Mouse (Mus musculus) liver, embryonic 15.5 days (tissue): ENCODE results near the gene Sdc1. TPM values are rescaled to one million over a fixed set of nuclear protein-coding genes. Genes with fewer than 3 reads are reported as not detected.

Source experiments
- ATAC-seq: fragments of 200-750 bp; cut with Nextera tagmentation; 2 replicates; pipeline ENCODE4 v1.8.0; 2017; ENCODE audit warnings: moderate number of reproducible peaks, mild to moderate bottlenecking, moderate library complexity; ENCODE audit not compliant: insufficient read depth
- H3K27ac ChIP-seq: fragments of 300-500 bp; sonication (generic); replicated peaks from 2 replicates; pipeline ENCODE4 v1.5.1; 2015; ENCODE audit warnings: mild to moderate bottlenecking, inconsistent platforms
- H3K27me3 ChIP-seq: fragments of 300-500 bp; sonication (generic); 2 replicates; pipeline ENCODE4 v1.6.1; 2015; ENCODE audit warnings: mild to moderate bottlenecking, inconsistent platforms
- H3K36me3 ChIP-seq: fragments of 300-500 bp; sonication (generic); replicated peaks from 2 replicates; pipeline ENCODE4 v1.6.1; 2015; ENCODE audit warnings: moderate library complexity, mild to moderate bottlenecking, inconsistent platforms
- H3K4me1 ChIP-seq: fragments of 300-500 bp; sonication (generic); replicated peaks from 2 replicates; pipeline ENCODE4 v1.6.1; 2015; ENCODE audit warnings: inconsistent platforms
- H3K4me2 ChIP-seq: fragments of 300-500 bp; sonication (generic); 2 replicates; pipeline ENCODE4 v1.6.1; 2015; ENCODE audit warnings: moderate library complexity, mild to moderate bottlenecking, inconsistent platforms
- H3K4me3 ChIP-seq: fragments of 300-500 bp; sonication (generic); replicated peaks from 2 replicates; pipeline ENCODE4 v1.5.1; 2015; ENCODE audit warnings: mild to moderate bottlenecking, inconsistent platforms
- H3K9ac ChIP-seq: fragments of 300-500 bp; sonication (generic); 2 replicates; pipeline ENCODE4 v1.6.1; 2015; ENCODE audit warnings: moderate library complexity, mild to moderate bottlenecking, inconsistent platforms
- H3K9me3 ChIP-seq: fragments of 300-500 bp; sonication (generic); replicated peaks from 2 replicates; pipeline ENCODE4 v1.6.1; 2016; ENCODE audit warnings: inconsistent platforms
- WGBS: fragments of 180-500 bp; shearing (Covaris S2); methylation state at CpG from one replicate; pipeline ENCODE4 v1.1.7; 2015; ENCODE audit warnings: mixed read lengths; ENCODE audit not compliant: insufficient replicate concordance; 5-methylcytosine and 5-hydroxymethylcytosine counted together
- polyA plus RNA-seq: library from polyadenylated mRNA; unstranded; fragments of >200 nt; fragmentation: Nextera tagmentation; extraction: Ambion mirVana; gene quantifications from 2 replicates; pipeline ENCODE4 v1.2.1, GENCODE M21; 2015

Sdc1 gene
- polyA plus RNA-seq, 1 experiment from 2014 or later, result 23.3 TPM

- 58% methylated on average over 3 of the region's 3 CpGs for WGBS
- Histone ChIP-seq H3K9me3 (no peaks in the 10 kb centered on the region), H3K4me2 (no peak overlapping the region), H3K4me3 (no peak overlapping the region), H3K27ac (no peak overlapping the region), H3K4me1 (peaks cover 53% of the 10 kb centered on the region), H3K9ac (no peak overlapping the region), H3K36me3 (no peaks in the 10 kb centered on the region), H3K27me3 (no peaks in the 10 kb centered on the region)
- no peak for ATAC-seq
Observed at GRCm38 (mm10) chr12:8782565-8782964, 11.4 kb downstream of the Sdc1 start.

- H3K4me3 ChIP-seq, result no peak overlapping the region
- WGBS, result 63% methylated on average over 9 of the region's 9 CpGs
- no peak overlapping the region for H3K9ac ChIP-seq
- ATAC-seq, result no peak
- H3K4me1 ChIP-seq, result peaks cover 47% of the 10 kb centered on the region
- H3K9me3 ChIP-seq, result no peaks in the 10 kb centered on the region
- no peaks in the 10 kb centered on the region for H3K27me3 ChIP-seq
- no peak overlapping the region for H3K27ac ChIP-seq
- H3K4me2 ChIP-seq, result no peak overlapping the region
- H3K36me3 ChIP-seq, result no peaks in the 10 kb centered on the region
Observed at GRCm38 (mm10) chr12:8784189-8784588, 13.1 kb downstream of the Sdc1 start.

- Histone ChIP-seq H3K27ac (no peak overlapping the region), H3K4me1 (peaks cover 33% of the 10 kb centered on the region), H3K9ac (no peak overlapping the region), H3K4me2 (no peak overlapping the region), H3K27me3 (no peaks in the 10 kb centered on the region), H3K36me3 (peaks cover 11% of the 10 kb centered on the region), H3K9me3 (no peaks in the 10 kb centered on the region), H3K4me3 (no peak overlapping the region)
- ATAC-seq, result no peak
- 60% methylated on average over 5 of the region's 5 CpGs for whole genome bisulfite sequencing
Observed at GRCm38 (mm10) chr12:8786476-8786875, 15.4 kb downstream of the Sdc1 start.

- Histone ChIP-seq H3K4me3 (no peak overlapping the region), H3K9ac (no peak overlapping the region), H3K27ac (no peak overlapping the region), H3K36me3 (peaks cover 11% of the 10 kb centered on the region), H3K4me2 (no peak overlapping the region), H3K27me3 (no peaks in the 10 kb centered on the region), H3K9me3 (no peaks in the 10 kb centered on the region), H3K4me1 (peaks cover 26% of the 10 kb centered on the region)
- no peak for ATAC-seq
- 63% methylated on average over 12 of the region's 12 CpGs for WGBS
Observed at GRCm38 (mm10) chr12:8786984-8787730, 16.0 kb downstream of the Sdc1 start.

- Histone ChIP-seq H3K4me3 (no peak overlapping the region), H3K36me3 (peaks cover 11% of the 10 kb centered on the region), H3K4me1 (peaks cover 20% of the 10 kb centered on the region), H3K27ac (no peak overlapping the region), H3K9me3 (no peaks in the 10 kb centered on the region), H3K9ac (no peak overlapping the region), H3K4me2 (no peak overlapping the region), H3K27me3 (no peaks in the 10 kb centered on the region)
- WGBS, result 67% methylated on average over 3 of the region's 3 CpGs
- no peak for ATAC-seq
Observed at GRCm38 (mm10) chr12:8788469-8788868, 17.3 kb downstream of the Sdc1 start.

GRCm38 (mm10) chr12:8790615-8791014 lies 19.5 kb downstream of the Sdc1 start:
- no peak for ATAC-seq
- Histone ChIP-seq H3K9me3 (no peaks in the 10 kb centered on the region), H3K4me1 (peaks cover 17% of the 10 kb centered on the region; the same call in 1 of the 2 replicates), H3K9ac (no peak overlapping the region), H3K27ac (no peak overlapping the region), H3K4me3 (no peak overlapping the region), H3K4me2 (no peak overlapping the region), H3K36me3 (peaks cover 11% of the 10 kb centered on the region), H3K27me3 (no peaks in the 10 kb centered on the region)
- 78% methylated on average over 12 of the region's 12 CpGs for WGBS

GRCm38 (mm10) chr12:8793410-8794051 lies 22.4 kb downstream of the Sdc1 start:
- WGBS, result 50% methylated on average over 2 of the region's 2 CpGs
- H3K9me3 ChIP-seq, result no peaks in the 10 kb centered on the region
- ATAC-seq, result peak; percentile 73

GRCm38 (mm10) chr12:8797936-8798335 lies 26.8 kb downstream of the Sdc1 start:
- Histone ChIP-seq H3K27ac (no peak overlapping the region), H3K4me3 (no peak overlapping the region), H3K27me3 (no peaks in the 10 kb centered on the region), H3K9ac (no peak overlapping the region), H3K4me1 (peaks cover 10% of the 10 kb centered on the region; the same call in 1 of the 2 replicates), H3K36me3 (no peaks in the 10 kb centered on the region), H3K9me3 (no peaks in the 10 kb centered on the region), H3K4me2 (no peak overlapping the region)
- 68% methylated on average over 7 of the region's 7 CpGs for WGBS
- ATAC-seq, result no peak

More at GRCm38 (mm10) chr12:8793410-8794051, 22.4 kb downstream of the Sdc1 start:
- Histone ChIP-seq H3K4me3 (no peak overlapping the region), H3K4me2 (no peak overlapping the region), H3K9ac (no peak overlapping the region), H3K27me3 (no peaks in the 10 kb centered on the region), H3K27ac (peak overlapping the region; percentile 45), H3K4me1 (peaks cover 10% of the 10 kb centered on the region; the same call in 1 of the 2 replicates), H3K36me3 (peaks cover 11% of the 10 kb centered on the region)

GRCm38 (mm10) chr12:8798486-8799020 lies 27.4 kb downstream of the Sdc1 start:
- Histone ChIP-seq H3K36me3 (no peaks in the 10 kb centered on the region), H3K9me3 (no peaks in the 10 kb centered on the region), H3K9ac (no peak overlapping the region), H3K4me1 (peaks cover 6% of the 10 kb centered on the region; the same call in 1 of the 2 replicates), H3K4me3 (no peak overlapping the region), H3K27me3 (no peaks in the 10 kb centered on the region), H3K4me2 (no peak overlapping the region), H3K27ac (no peak overlapping the region)
- WGBS, result 41% methylated on average over 9 of the region's 9 CpGs
- ATAC-seq, result no peak

GRCm38 (mm10) chr12:8803421-8804076 lies 32.4 kb downstream of the Sdc1 start:
- ATAC-seq, result no peak
- Histone ChIP-seq H3K4me2 (no peak overlapping the region), H3K4me1 (peaks cover 2% of the 10 kb centered on the region; the same call in 1 of the 2 replicates), H3K27me3 (no peaks in the 10 kb centered on the region), H3K36me3 (no peaks in the 10 kb centered on the region), H3K4me3 (no peak overlapping the region), H3K9ac (no peak overlapping the region), H3K27ac (no peak overlapping the region), H3K9me3 (no peaks in the 10 kb centered on the region)
- WGBS, result 58% methylated on average over 10 of the region's 10 CpGs

- H3K4me1 ChIP-seq, result 0 out of 2 replicates have a peak, but pooled peaks cover 3% of the 10 kb centered on the region
- ATAC-seq, result no peak
- H3K36me3 ChIP-seq, result no peaks in the 10 kb centered on the region
- no peak overlapping the region for H3K4me2 ChIP-seq
- H3K4me3 ChIP-seq, result no peak overlapping the region
- H3K27ac ChIP-seq, result no peak overlapping the region
- no peaks in the 10 kb centered on the region for H3K27me3 ChIP-seq
- H3K9me3 ChIP-seq, result no peaks in the 10 kb centered on the region
- no peak overlapping the region for H3K9ac ChIP-seq
- 69% methylated on average over 3 of the region's 3 CpGs for WGBS
Observed at GRCm38 (mm10) chr12:8804077-8804456, 32.9 kb downstream of the Sdc1 start.
